Mouse (Mus musculus) heart, embryonic 12.5 days (tissue): ENCODE measurements around the gene Postn. TPM values are rescaled to one million over a fixed set of nuclear protein-coding genes. Genes with fewer than 3 reads are reported as not detected.
A peak's percentile ranks its signal among the peaks of the same experiment; 100 is the strongest.

Experiments used
- ATAC-seq: fragments of 200-750 bp; cut with Nextera tagmentation; 2 replicates; pipeline ENCODE4 v1.8.0; 2017; ENCODE audit warnings: moderate TSS enrichment, moderate library complexity; ENCODE audit not compliant: insufficient number of reproducible peaks, low FRiP score
- H3K27ac ChIP-seq: fragments of 300-500 bp; sonication (generic); 2 replicates; pipeline ENCODE4 v1.5.1; 2016; ENCODE audit warnings: mild to moderate bottlenecking, moderate library complexity; ENCODE audit not compliant: poor library complexity, severe bottlenecking
- H3K27me3 ChIP-seq: fragments of 300-500 bp; sonication (generic); replicated peaks from 2 replicates; pipeline ENCODE4 v1.6.1; 2016; ENCODE audit warnings: mild to moderate bottlenecking, moderate library complexity
- H3K36me3 ChIP-seq: fragments of 300-500 bp; sonication (generic); 2 replicates; pipeline ENCODE4 v1.6.1; 2016; ENCODE audit warnings: mild to moderate bottlenecking, moderate library complexity
- H3K4me1 ChIP-seq: fragments of 300-500 bp; sonication (generic); replicated peaks from 2 replicates; pipeline ENCODE4 v1.6.1; 2016; ENCODE audit warnings: mild to moderate bottlenecking
- H3K4me2 ChIP-seq: fragments of 300-500 bp; sonication (generic); 2 replicates; pipeline ENCODE4 v1.6.1; 2016; ENCODE audit warnings: mild to moderate bottlenecking, moderate library complexity
- H3K4me3 ChIP-seq: fragments of 300-500 bp; sonication (generic); 2 replicates; pipeline ENCODE4 v1.5.1; 2016; ENCODE audit warnings: mild to moderate bottlenecking
- H3K9ac ChIP-seq: fragments of 300-500 bp; sonication (generic); 2 replicates; pipeline ENCODE4 v1.6.1; 2016; ENCODE audit warnings: mild to moderate bottlenecking, moderate library complexity
- H3K9me3 ChIP-seq: fragments of 300-500 bp; sonication (generic); replicated peaks from 2 replicates; pipeline ENCODE4 v1.6.1; 2016; ENCODE audit warnings: mild to moderate bottlenecking, moderate library complexity
- WGBS: fragments of 180-500 bp; shearing (Covaris S2); methylation state at CpG from one replicate; pipeline ENCODE4 v1.1.7; 2016; 5-methylcytosine and 5-hydroxymethylcytosine counted together
- polyA plus RNA-seq: library from polyadenylated mRNA; unstranded; fragments of >200 nt; fragmentation: Nextera tagmentation; extraction: Ambion mirVana; gene quantifications from 2 replicates; pipeline ENCODE4 v1.2.1, GENCODE M21; 2016

Postn gene
- polyA plus RNA-seq, 1 experiment from 2014 or later, result 234 TPM

DNA sequence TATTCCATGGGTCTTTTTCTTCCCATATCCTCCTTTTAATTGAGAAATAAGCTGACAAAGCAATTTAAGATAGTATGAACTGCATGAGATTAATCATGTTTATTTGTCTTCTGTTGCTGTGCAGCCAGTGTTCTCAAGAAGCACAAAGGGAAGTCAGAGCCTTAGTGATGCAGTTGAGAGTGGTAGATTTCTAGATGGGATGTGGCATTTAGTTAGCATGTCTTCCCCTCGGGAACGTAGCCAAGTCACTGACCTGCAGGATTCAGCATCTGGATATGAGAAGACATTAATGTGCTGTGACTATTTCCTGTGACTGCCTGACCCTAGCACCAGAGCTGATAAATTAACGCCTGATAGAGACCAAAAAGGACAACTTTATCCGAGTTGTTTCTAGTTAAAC lies 19.1 kb downstream of the Postn start:
- WGBS, result 62% methylated on average over 4 of the region's 4 CpGs
- no peak overlapping the region for H3K27ac ChIP-seq

DNA sequence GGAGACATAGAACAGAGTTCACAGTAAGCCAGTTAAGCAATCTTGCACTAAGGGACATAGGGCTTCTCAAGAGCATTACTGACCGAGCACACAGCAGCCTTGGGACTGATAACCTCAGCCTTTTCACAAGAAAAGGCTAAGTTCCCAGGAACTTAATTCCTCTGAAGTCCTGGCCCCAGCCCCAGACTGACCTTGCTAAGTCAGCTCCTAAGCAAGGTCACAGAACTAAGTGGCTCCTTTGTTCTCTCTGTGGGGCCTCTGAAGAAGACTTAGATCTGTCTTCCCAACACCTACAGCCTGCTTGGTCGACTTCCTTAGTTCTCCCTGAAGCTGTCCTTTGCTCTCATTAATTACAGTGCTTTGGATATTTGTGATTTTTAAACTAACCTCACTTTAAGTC lies 38.4 kb downstream of the Postn start:
- Histone ChIP-seq H3K9ac (no peak overlapping the region), H3K36me3 (no peaks in the 10 kb centered on the region), H3K4me2 (no peak overlapping the region), H3K27me3 (no peaks in the 10 kb centered on the region), H3K4me3 (no peak overlapping the region), H3K4me1 (no peaks in the 10 kb centered on the region), H3K9me3 (no peaks in the 10 kb centered on the region), H3K27ac (no peak overlapping the region)
- ATAC-seq, result no peak
- WGBS, result 19% methylated on average over 2 of the region's 2 CpGs

More for the DNA sequence above, 19.1 kb downstream of the Postn start:
- ATAC-seq, result no peak
- no peak overlapping the region for H3K4me2 ChIP-seq
- no peak overlapping the region for H3K4me3 ChIP-seq
- H3K9me3 ChIP-seq, result no peaks in the 10 kb centered on the region
- H3K27me3 ChIP-seq, result no peaks in the 10 kb centered on the region
- no peaks in the 10 kb centered on the region for H3K4me1 ChIP-seq
- H3K9ac ChIP-seq, result no peak overlapping the region
- H3K36me3 ChIP-seq, result peaks cover 12% of the 10 kb centered on the region; the same call in 1 of the 2 replicates

DNA sequence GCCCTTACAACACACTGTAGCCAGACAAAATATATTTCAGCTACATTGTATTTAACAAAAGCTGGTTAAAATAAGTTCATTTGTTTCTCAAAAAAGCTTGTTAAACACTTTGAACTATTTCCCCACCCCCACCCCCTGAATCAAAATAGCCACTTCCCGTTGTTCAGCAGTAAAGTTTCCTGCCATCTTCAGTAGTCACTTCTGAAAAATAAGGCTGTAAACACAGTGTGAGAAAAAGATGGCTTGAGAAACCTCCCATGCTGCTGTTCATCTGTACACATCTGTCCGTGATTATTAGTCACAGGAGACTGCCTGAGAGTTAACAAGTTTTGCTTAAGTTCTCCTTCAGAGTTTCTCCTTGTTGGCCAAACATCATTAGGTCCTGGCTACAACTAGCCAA lies 39.0 kb downstream of the Postn start:
- WGBS, result 60% methylated on average over 2 of the region's 2 CpGs
- no peak for ATAC-seq
- Histone ChIP-seq H3K9ac (no peak overlapping the region), H3K27me3 (no peaks in the 10 kb centered on the region), H3K36me3 (no peaks in the 10 kb centered on the region), H3K4me1 (no peaks in the 10 kb centered on the region), H3K27ac (no peak overlapping the region), H3K9me3 (no peaks in the 10 kb centered on the region), H3K4me2 (no peak overlapping the region), H3K4me3 (no peak overlapping the region)

DNA sequence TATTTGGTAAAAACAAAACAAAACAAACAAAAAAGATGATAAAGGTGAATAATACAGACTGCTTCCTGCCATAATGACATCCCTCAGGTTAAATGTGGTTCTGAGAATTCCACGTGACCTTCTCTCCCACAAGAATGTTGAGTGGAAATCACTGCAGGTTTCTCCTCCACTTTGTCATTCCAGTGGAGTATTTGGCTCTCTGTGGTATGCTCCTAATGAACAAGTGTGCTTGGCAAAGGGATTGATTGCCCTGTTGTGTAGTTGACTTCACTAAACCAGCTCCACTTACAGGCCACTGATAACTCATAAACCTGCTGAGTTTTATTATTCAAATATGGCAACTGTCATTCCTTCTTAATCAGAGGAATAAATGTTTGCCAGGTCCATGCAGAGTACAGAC lies 39.7 kb downstream of the Postn start:
- H3K27me3 ChIP-seq, result no peaks in the 10 kb centered on the region
- no peaks in the 10 kb centered on the region for H3K9me3 ChIP-seq
- H3K4me1 ChIP-seq, result no peaks in the 10 kb centered on the region
- WGBS, result 50% methylated on average over 1 of the region's 1 CpGs
- no peak overlapping the region for H3K27ac ChIP-seq
- no peak overlapping the region for H3K9ac ChIP-seq
- ATAC-seq, result no peak
- no peaks in the 10 kb centered on the region for H3K36me3 ChIP-seq
- H3K4me3 ChIP-seq, result no peak overlapping the region
- no peak overlapping the region for H3K4me2 ChIP-seq

DNA sequence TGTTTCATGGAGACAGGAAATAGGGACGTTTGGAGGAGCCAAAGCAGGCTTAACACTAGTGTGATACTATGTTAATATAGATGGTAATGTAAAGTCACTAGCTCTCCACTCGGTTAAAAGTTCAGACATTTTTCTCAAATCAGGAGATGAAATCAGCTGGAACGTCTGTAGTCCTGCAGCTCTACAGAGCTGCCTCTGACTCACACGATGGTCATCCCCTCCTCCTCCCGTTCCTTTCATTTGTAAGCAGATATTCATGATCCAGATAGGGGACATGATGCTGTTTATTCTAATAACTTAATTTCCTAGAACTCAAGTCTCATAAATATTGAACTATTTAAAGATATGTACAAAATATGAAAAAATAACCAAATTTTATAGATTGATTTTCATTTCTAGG lies 40.8 kb downstream of the Postn start:
- no peaks in the 10 kb centered on the region for H3K4me1 ChIP-seq
- no peaks in the 10 kb centered on the region for H3K9me3 ChIP-seq
- H3K36me3 ChIP-seq, result no peaks in the 10 kb centered on the region
- no peak for ATAC-seq
- no peak overlapping the region for H3K27ac ChIP-seq
- H3K4me2 ChIP-seq, result no peak overlapping the region
- H3K4me3 ChIP-seq, result no peak overlapping the region
- no peak overlapping the region for H3K9ac ChIP-seq
- no peaks in the 10 kb centered on the region for H3K27me3 ChIP-seq
- WGBS, result 69% methylated on average over 5 of the region's 5 CpGs

DNA sequence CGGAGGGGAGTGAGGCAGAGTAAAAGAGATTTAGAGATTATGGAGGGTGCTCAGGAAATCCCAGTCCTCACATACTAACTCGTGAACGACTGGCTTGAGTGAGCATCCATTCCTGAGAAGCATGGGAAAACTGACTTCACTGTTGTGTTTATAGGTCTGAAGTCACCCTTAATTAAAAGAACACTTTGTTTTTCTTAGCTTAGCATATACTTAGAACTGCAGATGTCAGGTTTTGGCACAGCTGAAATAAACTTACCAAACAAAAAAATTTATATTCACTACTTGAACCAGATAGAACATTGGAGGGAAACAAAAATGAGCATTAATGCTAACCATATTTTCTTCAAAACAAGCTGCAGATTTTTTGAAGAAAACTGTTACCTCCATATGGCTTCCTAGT lies 42.9 kb downstream of the Postn start:
- 56% methylated on average over 3 of the region's 3 CpGs for WGBS
- H3K36me3 ChIP-seq, result no peaks in the 10 kb centered on the region
- H3K27ac ChIP-seq, result no peak overlapping the region
- H3K27me3 ChIP-seq, result no peaks in the 10 kb centered on the region
- H3K9ac ChIP-seq, result no peak overlapping the region
- no peak overlapping the region for H3K4me2 ChIP-seq
- no peak for ATAC-seq
- H3K4me1 ChIP-seq, result no peaks in the 10 kb centered on the region
- no peaks in the 10 kb centered on the region for H3K9me3 ChIP-seq
- no peak overlapping the region for H3K4me3 ChIP-seq

DNA sequence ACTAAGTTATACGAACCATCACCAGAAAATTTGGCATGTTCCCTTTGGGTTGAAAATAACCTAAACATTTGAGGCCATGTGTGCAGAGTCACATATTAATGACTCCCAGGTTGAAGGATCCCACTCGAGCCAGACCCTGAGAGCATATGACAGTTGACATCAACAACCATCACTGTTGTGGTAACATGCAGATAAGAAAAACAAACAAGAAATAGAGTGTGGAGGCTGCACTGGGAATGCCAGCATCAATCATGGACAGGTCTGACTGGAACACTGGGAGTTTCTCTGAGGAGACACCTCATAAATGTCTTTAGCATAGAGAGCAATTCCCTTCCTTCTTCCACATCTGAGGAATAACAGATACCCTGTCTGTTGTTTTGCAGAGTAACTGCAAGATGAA lies 45.7 kb downstream of the Postn start:
- H3K9me3 ChIP-seq, result no peaks in the 10 kb centered on the region
- no peak overlapping the region for H3K4me3 ChIP-seq
- no peak overlapping the region for H3K9ac ChIP-seq
- peaks cover 4% of the 10 kb centered on the region; the same call in 1 of the 2 replicates for H3K4me1 ChIP-seq
- H3K36me3 ChIP-seq, result no peaks in the 10 kb centered on the region
- WGBS, result 43% methylated on average over 2 of the region's 2 CpGs
- no peak overlapping the region for H3K4me2 ChIP-seq
- ATAC-seq, result no peak
- H3K27ac ChIP-seq, result no peak overlapping the region
- H3K27me3 ChIP-seq, result no peaks in the 10 kb centered on the region

DNA sequence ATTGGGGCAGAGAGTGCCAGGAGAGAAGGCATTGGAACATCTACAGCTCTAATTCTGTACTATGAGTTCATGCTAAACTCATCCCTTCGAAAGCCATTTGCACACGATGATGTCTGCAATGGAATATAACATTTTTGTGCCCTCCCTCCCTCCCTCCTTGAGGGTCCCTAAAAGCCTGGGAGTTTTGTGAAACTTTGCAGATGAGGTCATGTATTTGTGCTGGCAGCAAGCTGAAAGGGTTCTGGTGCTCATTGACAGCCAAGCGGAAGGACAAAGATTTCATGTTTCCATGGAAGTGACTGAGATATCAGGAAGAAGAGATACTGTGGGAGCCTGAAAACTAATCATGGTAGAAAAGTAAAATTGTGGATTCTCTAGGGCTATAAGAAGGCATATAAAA lies 50.1 kb downstream of the Postn start:
- H3K9ac ChIP-seq, result no peak overlapping the region
- H3K4me3 ChIP-seq, result no peak overlapping the region
- 56% methylated on average over 3 of the region's 3 CpGs for WGBS
- ATAC-seq, result peak; percentile 51
- H3K9me3 ChIP-seq, result no peaks in the 10 kb centered on the region
- peaks cover 4% of the 10 kb centered on the region; the same call in 1 of the 2 replicates for H3K4me1 ChIP-seq
- peak overlapping the region; percentile 77 for H3K27ac ChIP-seq
- no peaks in the 10 kb centered on the region for H3K27me3 ChIP-seq
- no peaks in the 10 kb centered on the region for H3K36me3 ChIP-seq
- H3K4me2 ChIP-seq, result no peak overlapping the region

DNA sequence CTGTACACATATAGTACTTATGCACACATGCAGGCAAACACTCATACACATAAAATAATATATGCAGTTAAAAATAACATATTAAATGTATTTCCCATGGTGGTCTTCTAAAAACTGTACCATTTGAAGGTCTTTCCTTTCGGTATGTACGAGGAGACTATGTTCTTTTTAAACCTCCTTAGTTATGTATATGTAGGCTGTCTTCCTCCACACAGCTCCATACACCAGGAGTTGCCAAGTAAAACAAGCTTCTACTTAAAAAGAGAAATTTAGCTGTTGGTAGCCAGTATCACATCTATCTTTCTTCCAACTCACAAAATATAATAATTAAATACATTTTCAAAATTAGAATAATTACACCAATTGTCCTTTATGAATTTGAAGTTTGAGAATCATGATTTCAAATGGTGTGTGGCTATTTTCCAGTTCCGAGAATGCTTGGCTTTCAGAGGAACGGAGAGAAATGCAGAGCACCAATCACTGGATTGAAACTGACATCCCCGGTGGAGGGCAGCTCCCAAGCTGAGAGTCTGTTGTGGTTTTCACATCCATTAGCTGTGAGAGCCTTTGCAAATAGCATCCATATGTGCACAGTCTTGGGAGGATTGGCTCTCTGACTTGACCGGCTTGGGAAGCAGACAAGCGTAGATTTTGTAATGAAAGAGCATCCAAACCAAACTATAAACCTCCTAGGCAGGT lies 52.1 kb downstream of the Postn start:
- Histone ChIP-seq H3K4me2 (no peak overlapping the region), H3K27ac (no peak overlapping the region)
- 67% methylated on average over 7 of the region's 7 CpGs for WGBS

DNA sequence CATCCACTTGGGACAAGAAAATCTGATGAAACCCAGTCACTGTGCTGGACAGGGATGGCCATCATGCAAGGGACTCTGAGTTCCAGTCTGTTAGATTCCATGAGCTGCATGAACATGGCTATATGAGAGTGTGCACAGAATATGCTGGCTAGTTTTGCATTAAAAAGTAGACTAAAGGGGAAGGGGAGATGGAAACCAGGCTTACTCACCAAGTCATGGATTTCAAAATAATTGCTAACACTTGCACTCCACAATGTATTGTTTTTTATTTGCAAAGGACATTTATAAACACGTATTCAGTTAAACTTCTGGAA lies 52.6 kb downstream of the Postn start:
- Histone ChIP-seq H3K36me3 (no peaks in the 10 kb centered on the region), H3K9me3 (no peaks in the 10 kb centered on the region), H3K9ac (no peak overlapping the region), H3K4me3 (no peak overlapping the region), H3K27me3 (no peaks in the 10 kb centered on the region), H3K4me2 (no peak overlapping the region), H3K4me1 (peaks cover 4% of the 10 kb centered on the region; the same call in 1 of the 2 replicates), H3K27ac (no peak overlapping the region)
- 85% methylated on average over 1 of the region's 1 CpGs for WGBS
- no peak for ATAC-seq

More for the DNA sequence above, 52.1 kb downstream of the Postn start:
- peaks cover 4% of the 10 kb centered on the region; the same call in 1 of the 2 replicates for H3K4me1 ChIP-seq
- no peaks in the 10 kb centered on the region for H3K36me3 ChIP-seq
- no peak overlapping the region for H3K9ac ChIP-seq
- H3K4me3 ChIP-seq, result no peak overlapping the region
- no peaks in the 10 kb centered on the region for H3K9me3 ChIP-seq
- ATAC-seq, result no peak
- no peaks in the 10 kb centered on the region for H3K27me3 ChIP-seq

DNA sequence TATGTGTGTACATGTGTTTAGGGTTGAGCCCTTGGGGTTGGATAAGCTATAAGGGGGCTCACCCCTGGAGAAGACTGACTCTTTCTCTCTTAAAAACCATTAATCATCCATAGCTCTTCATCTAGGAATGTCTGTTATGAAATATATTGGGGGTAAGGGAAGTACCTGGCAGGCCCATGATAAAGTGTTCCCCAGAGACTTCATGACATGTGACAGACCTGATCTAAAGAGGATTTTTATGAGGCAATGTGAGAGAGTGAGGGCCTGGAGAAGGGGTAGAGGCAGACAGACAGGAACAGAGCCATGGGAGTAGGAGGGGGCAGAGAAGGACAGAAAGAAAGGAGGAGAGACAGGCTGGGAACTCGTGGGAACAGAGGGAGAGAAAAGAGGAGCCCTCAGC lies 53.5 kb downstream of the Postn start:
- WGBS, result 61% methylated on average over 1 of the region's 1 CpGs
- Histone ChIP-seq H3K27ac (no peak overlapping the region), H3K4me1 (peaks cover 4% of the 10 kb centered on the region; the same call in 1 of the 2 replicates), H3K27me3 (no peaks in the 10 kb centered on the region), H3K9ac (no peak overlapping the region), H3K4me3 (no peak overlapping the region), H3K36me3 (no peaks in the 10 kb centered on the region), H3K4me2 (no peak overlapping the region), H3K9me3 (no peaks in the 10 kb centered on the region)
- ATAC-seq, result no peak

DNA sequence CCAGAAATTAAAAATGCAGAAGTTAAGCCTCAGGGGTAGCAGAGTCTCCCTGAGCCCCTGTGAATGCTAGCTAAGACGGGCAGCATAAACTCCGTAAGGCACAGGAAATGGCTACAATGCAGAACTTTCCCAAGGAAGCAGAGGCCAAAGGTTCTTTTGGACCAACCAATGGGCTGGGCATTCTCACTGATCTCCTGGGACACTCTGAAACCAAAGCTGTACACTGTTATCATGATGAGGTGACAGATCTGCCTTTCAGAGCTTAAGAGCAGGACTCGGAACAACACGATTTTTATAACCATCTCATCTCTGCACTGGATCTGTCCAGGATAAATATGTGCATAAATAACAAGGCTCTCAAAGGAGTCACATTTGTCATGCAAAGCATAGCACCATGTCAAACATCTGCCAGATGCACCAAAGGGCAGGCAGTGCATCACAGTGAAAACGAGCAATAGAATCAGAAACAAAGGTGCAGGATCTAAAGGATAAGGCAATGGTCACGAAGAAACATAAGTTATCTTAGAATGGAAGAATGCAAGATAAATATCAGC lies 57.0 kb downstream of the Postn start:
- Histone ChIP-seq H3K36me3 (no peaks in the 10 kb centered on the region), H3K4me1 (0 out of 2 replicates have a peak, but pooled peaks cover 2% of the 10 kb centered on the region), H3K4me3 (no peak overlapping the region), H3K9ac (no peak overlapping the region), H3K27me3 (no peaks in the 10 kb centered on the region), H3K9me3 (no peaks in the 10 kb centered on the region), H3K4me2 (no peak overlapping the region), H3K27ac (no peak overlapping the region)
- no peak for ATAC-seq
- 45% methylated on average over 6 of the region's 6 CpGs for WGBS
